Mouse (Mus musculus) brown adipose tissue, adult 24 weeks (tissue): Measurements from ENCODE around the gene Rhox3h. TPM values are rescaled to one million over a fixed set of nuclear protein-coding genes. Genes with fewer than 3 reads are reported as not detected.
"Not testable (repeated sequence)": the region's sequence is repeated elsewhere in the genome, so short reads cannot be mapped to it uniquely, and the experiment has no call there.

Source experiments
- H3K27ac ChIP-seq: fragments of 200-500 bp; replicated peaks from 2 replicates; pipeline ENCODE4 v1.5.1; 2012; ENCODE audit warnings: low read depth, mild to moderate bottlenecking, low read length
- H3K4me1 ChIP-seq: fragments of 200-500 bp; 2 replicates; pipeline ENCODE4 v1.6.1; 2012; ENCODE audit warnings: low read length, mixed read lengths; ENCODE audit not compliant: control insufficient read depth, insufficient read depth, insufficient read length
- H3K4me3 ChIP-seq: fragments of 200-500 bp; 2 replicates; pipeline ENCODE4 v1.5.1; 2012; ENCODE audit warnings: low read depth, mild to moderate bottlenecking, low read length, moderate library complexity; ENCODE audit not compliant: insufficient read depth
- polyA plus RNA-seq: library from polyadenylated mRNA; stranded (reverse); fragments of >200 nt; gene quantifications from 2 replicates; pipeline ENCODE4 v1.2.4, GENCODE M21; 2012; ENCODE audit not compliant: missing spikeins, insufficient read depth, insufficient read length

Rhox3h gene
- not detected in 2 replicates for polyA plus RNA-seq

- not testable (repeated sequence) for H3K27ac ChIP-seq, H3K4me3 ChIP-seq, H3K4me1 ChIP-seq
These were observed at the start of gene Rhox3h for GRCm38 (mm10) chrX:37668664-37669063. TSS of gene Rhox3h (minus strand) at chrX:37668764.

- no peak overlapping the region for H3K4me3 ChIP-seq
- H3K27ac ChIP-seq = no peak overlapping the region
- H3K4me1 ChIP-seq = no peaks in the 10 kb centered on the region
These were observed 33.3 kb upstream of the Rhox3h start for GRCm38 (mm10) chrX:37701821-37702387.

- Histone ChIP-seq H3K4me3 (no peak overlapping the region), H3K4me1 (no peaks in the 10 kb centered on the region), H3K27ac (no peak overlapping the region)
These were observed 23.7 kb upstream of the Rhox3h start for GRCm38 (mm10) chrX:37692261-37692660.

- no peak overlapping the region for H3K27ac ChIP-seq
- no peaks in the 10 kb centered on the region for H3K4me1 ChIP-seq
- H3K4me3 ChIP-seq = no peak overlapping the region
These were observed 14.6 kb upstream of the Rhox3h start for GRCm38 (mm10) chrX:37683031-37683715.

- not testable (repeated sequence) for H3K4me1 ChIP-seq, H3K27ac ChIP-seq, H3K4me3 ChIP-seq
These were observed 4.6 kb upstream of the Rhox3h start, which contains the start of gene Rhox2h for GRCm38 (mm10) chrX:37673177-37673576. TSS of gene Rhox2h (minus strand) at chrX:37673277.

GRCm38 (mm10) chrX:37651227-37651626, 17.3 kb downstream of the Rhox3h start, which contains the start of gene Rhox4g:
TSS of gene Rhox4g (minus strand) at chrX:37651327.
- not testable (repeated sequence) for H3K4me3 ChIP-seq, H3K4me1 ChIP-seq, H3K27ac ChIP-seq

- H3K4me1 ChIP-seq, H3K4me3 ChIP-seq, H3K27ac ChIP-seq: not testable (repeated sequence)
These were observed 25.2 kb downstream of the Rhox3h start, which contains the start of gene Rhox2g for GRCm38 (mm10) chrX:37643370-37643769. TSS of gene Rhox2g (minus strand) at chrX:37643470.

- H3K4me3 ChIP-seq, H3K4me1 ChIP-seq, H3K27ac ChIP-seq: not testable (repeated sequence)
These were observed 40.1 kb downstream of the Rhox3h start, which contains the start of gene Rhox3g for GRCm38 (mm10) chrX:37628512-37628911. TSS of gene Rhox3g (minus strand) at chrX:37628612.

Other genes starting within 250 kb of the Rhox3h start
- not detected in 2 replicates for gene Rhox4b, start 236.3 kb downstream of the Rhox3h start, polyA plus RNA-seq
- not detected in 2 replicates for gene Rhox2c, start 215.1 kb downstream of the Rhox3h start, polyA plus RNA-seq
- gene Rhox3c, start 210.2 kb downstream of the Rhox3h start, polyA plus RNA-seq = not detected in 2 replicates
- gene Rhox4c, start 188.4 kb downstream of the Rhox3h start, polyA plus RNA-seq = not detected in 2 replicates
- not detected in 2 replicates for gene Rhox2d, start 175.3 kb downstream of the Rhox3h start, polyA plus RNA-seq
- not detected in 2 replicates for gene Rhox4d, start 154.4 kb downstream of the Rhox3h start, polyA plus RNA-seq
- gene Rhox2e, start 138.3 kb downstream of the Rhox3h start, polyA plus RNA-seq = not detected in 2 replicates
- gene Rhox3e, start 126.7 kb downstream of the Rhox3h start, polyA plus RNA-seq = not detected in 2 replicates
- gene Rhox4e, start 111.4 kb downstream of the Rhox3h start, polyA plus RNA-seq = not detected in 2 replicates
- gene Rhox2f, start 97.4 kb downstream of the Rhox3h start, polyA plus RNA-seq = not detected in 2 replicates
- not detected in 2 replicates for gene Rhox3f, start 87.8 kb downstream of the Rhox3h start, polyA plus RNA-seq
- gene Rhox4f, start 61.1 kb downstream of the Rhox3h start, polyA plus RNA-seq = not detected in 2 replicates
- not detected in 2 replicates for gene Rhox3g, start 40.2 kb downstream of the Rhox3h start, polyA plus RNA-seq
- gene Rhox2g, start 25.3 kb downstream of the Rhox3h start, polyA plus RNA-seq = not detected in 2 replicates
- gene Rhox4g, start 17.4 kb downstream of the Rhox3h start, polyA plus RNA-seq = not detected in 2 replicates
- gene Rhox2h, start 4.5 kb upstream of the Rhox3h start, polyA plus RNA-seq = not detected in 2 replicates
- not detected in 2 replicates for gene Rhox5, start 136.1 kb upstream of the Rhox3h start, polyA plus RNA-seq
- gene Rhox6, start 158.1 kb upstream of the Rhox3h start, polyA plus RNA-seq = not detected in 2 replicates
- not detected in 2 replicates for gene Rhox7a, start 162.9 kb upstream of the Rhox3h start, polyA plus RNA-seq
- not detected in 2 replicates for gene Rhox8, start 210.2 kb upstream of the Rhox3h start, polyA plus RNA-seq
- gene Rhox7b, start 228.5 kb upstream of the Rhox3h start, polyA plus RNA-seq = not detected in 2 replicates
- not detected in 2 replicates for gene Rhox9, start 233.0 kb upstream of the Rhox3h start, polyA plus RNA-seq